Mouse (Mus musculus): Measurements from ENCODE around the gene Mroh2a.

GRCm38 (mm10) chr1:88255466-88255857 lies 28.7 kb downstream of the Mroh2a start:
- TF ChIP-seq CTCF (IDR thresholded peaks at IDR 0.05; ENCODE audit: extremely low read depth, insufficient read depth, insufficient read length, insufficient replicate concordance) (no peak), POLR2A (IDR thresholded peaks at IDR 0.05; ENCODE audit: low read depth, low read length) (no peak)
